Mouse (Mus musculus) brain, embryonic 14.5 days (tissue): ENCODE data around the gene Alkbh7.

Experiments
- CTCF ChIP-seq: fragments of 200-500 bp; IDR thresholded peaks from 2 replicates; pipeline ENCODE4 v1.5.1; 2012; ENCODE audit warnings: inconsistent platforms, mild to moderate bottlenecking, moderate library complexity, borderline replicate concordance; ENCODE audit not compliant: insufficient read depth, insufficient read length; ENCODE audit errors: extremely low read depth
- POLR2A ChIP-seq: fragments of 200-500 bp; IDR thresholded peaks from 2 replicates; pipeline ENCODE4 v1.6.1; 2012; ENCODE audit warnings: mild to moderate bottlenecking, inconsistent platforms, borderline replicate concordance; ENCODE audit not compliant: poor library complexity, insufficient read depth, insufficient read length, severe bottlenecking; ENCODE audit errors: extremely low read depth

DNA sequence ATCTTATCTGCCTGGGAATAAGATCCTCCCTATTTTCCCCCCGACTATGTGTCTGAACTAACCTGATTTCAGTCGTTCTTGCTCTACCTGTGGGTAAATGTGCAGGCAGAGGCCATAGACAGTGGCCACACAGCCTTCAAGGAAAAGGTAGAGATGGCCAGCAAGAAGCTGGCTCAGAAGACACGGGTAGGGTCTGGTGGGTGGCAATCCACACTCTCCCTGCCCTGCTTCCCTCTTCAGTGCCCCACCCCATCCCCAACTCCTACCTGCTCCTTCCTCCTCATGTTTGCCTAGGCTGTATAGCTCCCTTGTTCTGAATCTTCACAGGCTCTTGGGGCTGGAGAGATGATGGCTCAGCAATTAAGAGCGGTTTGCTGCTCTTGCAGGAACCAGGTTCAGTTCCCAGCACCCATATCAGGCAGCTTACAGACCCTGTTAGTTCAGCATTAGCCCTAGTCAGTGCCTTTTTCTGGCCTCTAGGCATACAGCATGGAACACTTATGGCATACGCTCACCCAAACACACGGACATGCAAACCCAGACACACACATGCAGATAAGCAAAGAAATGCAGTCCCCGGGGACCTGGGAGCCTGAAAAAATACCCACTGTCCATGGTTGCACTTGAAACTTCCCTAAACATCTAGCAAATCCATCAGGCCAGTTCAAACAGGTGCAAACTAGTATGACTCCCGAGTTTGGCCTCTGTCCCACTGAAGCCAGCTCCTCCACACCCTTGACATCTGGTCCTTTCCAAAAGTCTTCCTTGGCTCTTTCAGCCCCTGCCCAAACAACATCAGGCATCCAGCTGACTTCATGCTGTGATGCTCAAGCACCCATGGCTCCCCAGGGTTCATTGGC lies 20.4 kb upstream of the Alkbh7 start:
- TF ChIP-seq CTCF (no peak), POLR2A (no peak)
